Mouse (Mus musculus): ENCODE measurements at regions not wholly inside any gene's neighbourhood (a gene's known extent, or its start where the extent isn't known, plus 50 kb on each side); places are given as distances from the start of the nearest gene placed in this dataset.

GRCm38 (mm10) chr15:27132761-27133160 is 237.4 kb upstream of the Fbxl7 start:
- DNase-seq (ENCODE audit: low spot score in 2 of 2), result no peak

DNA sequence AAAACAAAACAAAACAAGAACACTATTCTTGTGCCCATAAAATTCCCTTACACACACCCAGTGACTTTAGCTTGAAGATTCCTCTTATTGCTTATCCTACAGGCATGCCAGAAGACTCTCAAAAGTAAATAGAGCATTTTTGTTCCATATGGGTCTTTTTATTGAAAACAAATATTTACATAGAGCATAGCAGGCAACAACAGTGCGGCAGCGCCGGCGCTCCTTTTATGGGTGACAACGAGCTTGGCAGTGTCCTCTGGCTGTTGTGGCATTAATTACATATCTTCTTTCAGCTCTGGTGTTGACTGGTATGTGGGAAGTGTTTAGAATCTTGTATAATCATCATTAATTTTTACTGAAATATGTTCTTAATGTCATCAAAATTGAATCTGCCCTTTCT is 242.2 kb upstream of the Fbxl7 start:
- no peak for DNase-seq (ENCODE audit: low spot score in 2 of 2)

- no peak for DNase-seq (ENCODE audit: low spot score in 2 of 2)
These were observed 250.5 kb upstream of the Fbxl7 start for GRCm38 (mm10) chr15:27145860-27146259.

DNA sequence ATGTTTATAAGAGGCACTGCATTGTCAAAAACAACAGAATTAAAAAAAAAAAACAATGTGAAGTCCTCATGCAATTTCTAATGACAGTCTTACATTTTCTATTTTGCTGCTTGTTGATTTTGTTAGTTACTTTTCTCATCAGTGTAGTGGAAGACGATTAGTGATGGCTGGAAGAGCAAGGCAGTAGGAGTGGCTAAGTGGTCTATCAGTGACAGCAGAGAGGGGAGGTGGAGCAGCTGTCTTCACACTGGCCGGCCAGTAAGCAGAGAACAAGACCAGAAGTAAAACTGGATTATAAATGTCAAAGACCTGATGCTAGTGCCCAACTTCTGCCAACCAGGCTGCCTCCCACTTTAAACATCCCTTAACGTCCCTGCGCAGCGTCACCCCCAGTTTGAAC is 265.6 kb upstream of the Fbxl7 start:
- no peak for DNase-seq (ENCODE audit: low spot score in 2 of 2)

GRCm38 (mm10) chr15:27167484-27167883 is 272.1 kb upstream of the Fbxl7 start:
- DNase-seq (ENCODE audit: low spot score in 2 of 2), result no peak

GRCm38 (mm10) chr15:27169846-27170245 is 274.5 kb upstream of the Fbxl7 start:
- DNase-seq (ENCODE audit: low spot score in 2 of 2), result no peak

- no peak for DNase-seq (ENCODE audit: low spot score in 2 of 2)
These were observed 278.1 kb upstream of the Fbxl7 start for GRCm38 (mm10) chr15:27173506-27173905.

DNA sequence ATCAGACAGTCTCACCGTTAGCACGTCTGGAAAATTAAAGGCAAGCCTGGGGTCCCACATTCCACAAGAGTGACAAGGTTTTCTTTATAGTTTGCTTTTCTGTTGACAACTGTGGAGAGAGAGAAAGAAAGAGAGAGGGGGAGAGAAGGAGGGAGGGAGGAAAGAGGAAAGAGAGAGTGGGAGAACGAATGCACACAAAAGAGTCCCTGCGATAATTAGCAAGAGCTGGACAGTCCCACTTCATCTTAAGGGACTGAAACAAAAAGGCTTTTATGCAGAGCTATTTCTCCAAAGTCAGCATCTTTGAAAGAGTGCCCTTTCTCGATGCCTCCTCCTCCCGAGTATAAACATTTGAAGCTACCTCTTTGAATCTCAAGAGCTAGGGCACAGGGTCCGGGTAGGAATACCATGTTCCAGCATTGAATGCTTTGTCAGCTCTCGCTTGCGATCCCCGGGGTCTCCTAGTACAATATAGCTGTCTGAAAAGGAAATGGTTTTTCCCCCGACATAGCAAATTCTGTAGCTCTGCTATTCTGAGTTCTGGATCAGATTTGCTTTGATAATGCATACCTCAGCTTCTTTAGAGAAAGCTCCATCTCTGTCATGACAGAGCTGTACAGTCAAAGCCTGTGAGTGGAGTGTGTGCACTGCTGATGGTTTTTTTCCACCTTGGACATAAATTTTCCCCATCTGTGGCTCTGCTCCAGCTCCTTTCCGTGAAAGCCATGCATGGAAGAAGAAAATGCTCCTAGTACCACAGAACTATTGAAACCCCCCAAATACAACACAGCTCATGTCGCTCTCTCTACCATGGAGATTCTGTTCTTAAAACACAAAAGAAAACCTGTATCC is 282.9 kb upstream of the Fbxl7 start:
- DNase-seq (ENCODE audit: low spot score in 2 of 2), result no peak

DNA sequence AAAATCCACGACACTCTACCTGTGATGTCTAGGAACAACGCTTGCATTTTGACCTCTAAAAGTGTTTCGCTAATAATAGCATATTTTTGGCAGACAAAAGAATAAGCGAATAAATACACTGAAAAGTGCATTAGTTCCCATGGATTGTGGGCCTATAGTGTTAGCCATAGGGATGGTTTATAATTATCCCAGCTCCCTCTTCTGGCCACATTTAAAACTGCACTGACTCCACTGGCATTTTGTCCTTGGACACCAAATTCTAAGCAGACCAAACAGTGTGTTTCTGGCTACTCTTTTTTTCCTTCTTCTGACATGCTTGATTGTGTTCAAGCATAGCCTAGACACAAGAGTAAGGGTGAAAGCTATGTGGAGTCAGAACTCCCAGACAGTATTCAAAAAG is 276.8 kb upstream of the Ank start:
- peak; percentile 4 to 14 for DNase-seq (ENCODE audit: low spot score in 2 of 2)

DNA sequence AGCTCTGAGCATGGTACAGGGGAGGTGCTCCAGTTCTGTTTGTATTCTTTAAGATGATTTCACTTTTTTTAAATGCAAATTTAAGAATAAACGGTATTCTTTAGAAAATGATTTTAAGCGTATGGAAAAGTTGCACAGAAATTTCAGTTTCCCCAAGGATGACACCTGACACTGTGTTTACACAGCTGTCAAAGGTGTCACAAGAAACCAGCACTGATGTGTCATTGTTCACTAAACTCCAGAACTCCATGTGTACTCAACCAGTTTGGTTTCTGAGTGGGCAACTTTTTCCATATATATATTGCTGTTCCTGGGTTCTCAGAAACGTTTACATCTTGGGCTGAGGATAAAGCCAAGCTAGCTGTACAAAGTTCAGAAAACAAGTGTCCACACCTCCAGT is 265.0 kb upstream of the Ank start:
- DNase-seq (ENCODE audit: low spot score in 2 of 2), result no peak

DNA sequence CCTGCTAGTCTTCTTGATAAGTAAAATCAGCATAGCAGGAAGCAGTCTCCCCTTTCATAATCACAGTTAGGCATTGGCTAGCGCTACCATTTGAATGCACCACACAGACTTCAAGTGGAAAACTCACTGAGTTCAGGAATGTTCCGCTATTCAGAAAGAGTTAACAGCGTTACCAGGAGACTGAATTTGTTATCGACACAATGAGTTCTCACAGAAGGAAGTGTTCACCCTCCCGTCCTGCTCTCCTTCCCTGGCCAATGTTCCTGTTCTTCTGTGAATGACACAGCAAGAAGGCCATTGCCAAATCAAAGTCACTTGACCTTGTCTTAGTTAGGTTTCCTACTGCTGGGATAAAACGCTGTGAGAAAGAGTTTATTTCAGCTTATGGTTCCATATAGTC is 261.6 kb upstream of the Ank start:
- DNase-seq (ENCODE audit: low spot score in 2 of 2), result no peak

- DNase-seq (ENCODE audit: low spot score in 2 of 2), result no peak
These were observed 259.0 kb upstream of the Ank start for GRCm38 (mm10) chr15:27207446-27207845.

DNA sequence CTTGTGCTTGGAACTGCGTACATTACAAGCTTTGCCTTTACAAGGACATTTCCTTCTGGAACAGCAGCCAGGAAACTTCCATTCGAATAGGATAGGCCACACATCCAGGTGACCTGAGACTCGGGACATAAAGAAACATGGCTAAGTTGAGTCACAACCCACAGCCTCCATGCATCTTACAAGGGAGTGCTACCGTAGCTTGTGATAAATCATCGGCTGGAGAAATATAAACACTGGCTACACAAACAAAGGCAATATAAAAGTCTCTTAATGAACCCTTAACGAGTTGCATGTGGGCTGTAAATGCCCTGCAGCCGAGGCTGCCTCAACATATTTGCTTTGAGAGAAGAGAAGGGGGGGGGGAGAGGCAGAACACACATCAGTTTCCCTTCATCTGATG is 250.1 kb upstream of the Ank start:
- no peak for DNase-seq (ENCODE audit: low spot score in 2 of 2)

DNA sequence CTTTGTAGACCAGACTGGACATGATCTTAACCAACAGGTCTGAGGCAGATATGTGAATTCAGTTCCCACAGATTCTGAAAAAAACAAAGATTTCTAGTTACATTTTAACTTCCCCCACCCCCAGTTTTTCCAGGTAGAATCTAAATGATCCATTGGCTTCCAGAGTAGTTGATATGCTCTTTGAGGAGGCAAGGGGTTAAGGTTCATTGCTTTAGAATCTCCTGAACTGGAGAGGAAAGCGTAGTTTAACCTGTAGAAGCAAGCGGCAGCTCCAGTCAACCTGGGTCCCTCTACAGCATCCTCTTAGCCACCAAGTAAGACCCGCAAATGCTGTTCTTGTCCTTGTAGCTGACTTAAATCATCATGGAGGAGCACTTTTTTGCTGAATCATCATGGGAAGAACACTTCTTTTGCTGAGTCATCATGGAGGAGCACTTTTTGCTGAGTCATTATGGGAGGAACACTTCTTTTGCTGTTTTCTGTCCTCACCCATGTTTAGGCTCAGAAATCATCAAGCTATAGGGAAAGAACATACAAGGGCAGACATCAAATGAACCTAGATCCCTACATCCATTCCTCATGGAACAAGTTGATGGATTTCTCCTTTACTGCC is 247.2 kb upstream of the Ank start:
- no peak for DNase-seq (ENCODE audit: low spot score in 2 of 2)

GRCm38 (mm10) chr15:27223610-27224511 is 242.6 kb upstream of the Ank start:
- DNase-seq (ENCODE audit: low spot score in 2 of 2), result no peak

GRCm38 (mm10) chr15:27224512-27224850 is 242.0 kb upstream of the Ank start:
- no peak for DNase-seq (ENCODE audit: low spot score in 2 of 2)

GRCm38 (mm10) chr15:27232804-27233203 is 233.7 kb upstream of the Ank start:
- DNase-seq (ENCODE audit: low spot score in 2 of 2), result no peak

DNA sequence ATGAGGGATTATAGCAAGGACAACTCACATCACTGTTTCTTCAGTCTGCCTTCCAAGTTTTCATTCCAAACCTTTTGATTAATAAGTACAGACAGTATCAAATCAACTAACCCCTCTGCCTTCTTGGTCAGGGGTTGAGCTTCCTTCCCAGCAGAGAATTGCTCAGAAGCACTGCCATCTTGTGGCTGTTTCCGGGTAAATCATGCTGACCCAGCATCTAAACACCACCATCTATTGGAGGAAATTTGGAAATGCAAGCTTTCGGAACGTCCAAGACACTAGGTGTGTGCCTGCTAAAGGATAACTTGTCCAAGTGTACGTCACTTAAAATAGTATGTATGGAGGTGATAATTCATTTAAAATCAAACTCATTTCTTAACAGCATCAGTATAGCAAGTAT is 231.7 kb upstream of the Ank start:
- no peak for DNase-seq (ENCODE audit: low spot score in 2 of 2)

DNA sequence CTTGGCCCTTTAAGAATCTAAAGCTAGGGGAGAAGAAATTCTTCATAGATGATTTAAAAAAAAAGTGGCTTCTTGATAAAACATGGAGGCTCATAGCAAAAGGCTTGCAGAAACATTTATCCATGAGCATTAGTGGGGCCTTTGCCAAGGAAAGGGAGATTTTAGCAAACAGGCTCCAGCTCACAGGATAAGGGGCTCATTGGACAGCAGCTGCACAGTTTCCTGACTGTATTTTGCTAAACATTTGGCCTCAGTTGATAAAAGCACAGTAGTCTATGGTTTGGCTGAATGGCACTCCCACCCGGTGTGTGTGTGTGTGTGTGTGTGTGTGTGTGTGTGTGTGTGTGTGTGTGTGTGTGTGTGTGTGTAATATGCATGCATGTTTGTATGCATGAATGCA is 228.2 kb upstream of the Ank start:
- no peak for DNase-seq (ENCODE audit: low spot score in 2 of 2)

GRCm38 (mm10) chr15:27246302-27246701 is 220.2 kb upstream of the Ank start:
- DNase-seq (ENCODE audit: low spot score in 2 of 2), result no peak

- peak in 1 of 2 experiments; percentile 22 for DNase-seq (ENCODE audit: low spot score in 2 of 2)
These were observed 207.3 kb upstream of the Ank start for GRCm38 (mm10) chr15:27258984-27259853.

DNA sequence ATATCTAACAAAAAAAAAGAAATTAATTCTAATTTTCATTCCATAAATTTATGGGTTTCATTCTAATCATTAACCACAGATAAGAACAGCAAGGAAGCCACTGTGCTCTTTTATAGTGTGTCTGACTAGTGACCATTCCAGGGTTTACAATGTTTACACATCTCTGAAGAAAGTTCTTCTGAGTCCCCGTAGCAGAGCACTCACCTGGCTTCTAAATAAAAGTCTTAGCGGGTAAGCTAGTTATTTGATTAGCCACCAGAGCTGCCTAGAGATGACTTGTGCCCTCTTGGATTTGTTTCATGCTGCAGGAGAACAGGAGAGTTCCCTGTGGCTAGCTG is 206.7 kb upstream of the Ank start:
- DNase-seq (ENCODE audit: low spot score in 2 of 2), result no peak

Data from urinary bladder, adult 18-20 months (tissue).